Mouse (Mus musculus): ENCODE results near the gene Pcdh19. TPM values are rescaled to one million over a fixed set of nuclear protein-coding genes. Genes with fewer than 3 reads are reported as not detected.
"Not testable (repeated sequence)": the region's sequence is repeated elsewhere in the genome, so short reads cannot be mapped to it uniquely, and the experiment has no call there.

Pcdh19 gene
- polyA plus RNA-seq (2012; rRNA removed), result 0.32 and 0.51 TPM in 2 replicates

- Histone ChIP-seq H3K36me3 (ENCODE audit: control insufficient read depth, insufficient read depth, low read length) (no peaks in the 10 kb centered on the region), H3K27me3 (ENCODE audit: control insufficient read depth, insufficient read depth, low read length) (peaks cover 18% of the 10 kb centered on the region; the same call in 1 of the 2 replicates), H3K4me1 (ENCODE audit: control insufficient read depth, insufficient read depth, insufficient read length, low read length) (0 out of 2 replicates have a peak, but pooled peaks cover 2% of the 10 kb centered on the region), H3K4me3 (ENCODE audit: low read depth, low read length) (peak within 1 kb of the TSS; percentile 91), H3K27ac (ENCODE audit: insufficient read depth, low read depth, low read length) (no peak within 1 kb of the TSS)
- TF ChIP-seq POLR2A (IDR thresholded peaks at IDR 0.05; ENCODE audit: low read depth, low read length) (peak; percentile 54; the same call in 1 of the 2 replicates), CTCF (IDR thresholded peaks at IDR 0.05; ENCODE audit: extremely low read depth, insufficient read length, insufficient replicate concordance, low read depth, low read length) (no peak)
- 27% methylated on average over 23 of the region's 26 CpGs for WGBS
Measured at GRCm38 (mm10) chrX:133688840-133689239, at the start of gene Pcdh19. Pcdh19 (minus strand) TSS chrX:133688987.

DNA sequence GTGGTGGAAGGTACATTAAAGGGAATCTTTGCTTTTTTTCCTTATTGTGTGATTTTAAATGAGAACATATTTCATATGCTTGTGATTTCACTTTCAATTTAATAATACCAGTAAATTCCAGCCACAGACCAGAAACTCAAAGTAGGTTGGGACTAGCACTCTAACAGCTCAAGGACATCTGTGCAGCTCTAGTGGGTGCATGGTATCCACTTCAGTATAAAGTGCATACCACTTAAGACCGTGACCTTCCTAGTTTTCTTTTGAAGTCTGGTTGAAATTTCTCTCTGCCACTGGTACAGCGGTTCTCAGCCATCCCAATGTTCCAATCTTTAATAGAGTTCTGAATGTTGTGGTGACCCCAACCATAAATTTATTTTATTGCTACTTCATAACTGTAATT is 47.1 kb upstream of the Pcdh19 start:
- TF ChIP-seq CTCF (IDR thresholded peaks at IDR 0.05; ENCODE audit: extremely low read depth, insufficient read length, insufficient replicate concordance, low read depth, low read length) (no peak), POLR2A (IDR thresholded peaks at IDR 0.05; ENCODE audit: low read depth, low read length) (no peak)
- WGBS, result 80% methylated on average over 2 of the region's 2 CpGs

DNA sequence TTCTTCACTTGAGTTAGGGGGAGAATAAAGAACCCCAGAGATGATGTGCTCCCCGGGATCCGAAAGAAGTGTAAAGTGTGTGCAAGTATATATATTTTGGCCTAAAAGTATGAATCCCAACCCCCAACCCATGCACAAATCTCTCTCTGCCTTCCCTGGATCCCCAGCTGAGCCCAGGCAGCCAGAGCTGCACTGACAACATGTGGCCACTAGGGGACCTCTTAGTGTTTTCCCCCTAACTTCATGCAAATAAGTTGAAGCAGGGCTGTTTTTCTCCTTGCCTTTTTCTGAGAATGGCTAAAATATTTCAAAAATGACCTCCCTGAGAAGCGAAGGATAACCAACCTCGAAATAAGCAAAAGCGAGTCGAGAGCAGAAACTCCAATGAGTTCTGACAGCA is 46.2 kb upstream of the Pcdh19 start:
- WGBS, result 44% methylated on average over 6 of the region's 6 CpGs
- no peak overlapping the region for H3K27ac ChIP-seq (ENCODE audit: insufficient read depth, low read depth, low read length)
- no peaks in the 10 kb centered on the region for H3K27me3 ChIP-seq (ENCODE audit: control insufficient read depth, insufficient read depth, low read length)
- no peaks in the 10 kb centered on the region for H3K4me1 ChIP-seq (ENCODE audit: control insufficient read depth, insufficient read depth, insufficient read length, low read length)
- no peaks in the 10 kb centered on the region for H3K36me3 ChIP-seq (ENCODE audit: control insufficient read depth, insufficient read depth, low read length)
- no peak overlapping the region for H3K4me3 ChIP-seq (ENCODE audit: low read depth, low read length)
- TF ChIP-seq CTCF (IDR thresholded peaks at IDR 0.05; ENCODE audit: extremely low read depth, insufficient read length, insufficient replicate concordance, low read depth, low read length) (peak; percentile 54; the same call in 1 of the 2 replicates), POLR2A (IDR thresholded peaks at IDR 0.05; ENCODE audit: low read depth, low read length) (no peak)

More for the DNA sequence above, 47.1 kb upstream of the Pcdh19 start:
- Histone ChIP-seq H3K27ac (ENCODE audit: insufficient read depth, low read depth, low read length) (no peak overlapping the region), H3K4me3 (ENCODE audit: low read depth, low read length) (no peak overlapping the region), H3K27me3 (ENCODE audit: control insufficient read depth, insufficient read depth, low read length) (no peaks in the 10 kb centered on the region), H3K4me1 (ENCODE audit: control insufficient read depth, insufficient read depth, insufficient read length, low read length) (no peaks in the 10 kb centered on the region), H3K36me3 (ENCODE audit: control insufficient read depth, insufficient read depth, low read length) (no peaks in the 10 kb centered on the region)

DNA sequence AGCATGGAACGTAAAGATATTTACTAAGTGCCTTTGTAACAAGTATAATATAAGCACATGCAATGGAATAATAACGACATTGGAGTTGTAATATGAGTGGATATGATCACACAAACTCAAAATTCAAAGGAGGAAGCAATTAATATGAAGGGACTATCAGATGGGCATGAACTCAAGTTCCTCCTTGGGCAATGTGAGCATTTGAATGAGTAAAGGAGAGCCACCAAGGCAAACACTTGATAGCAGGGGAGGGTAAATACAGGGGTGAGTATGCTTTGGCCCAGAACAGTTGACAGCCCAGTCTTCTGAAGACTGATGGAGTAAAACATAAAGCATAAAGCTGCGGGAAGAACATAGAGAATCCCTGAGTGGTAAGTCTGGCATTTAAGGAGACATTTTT is 32.7 kb upstream of the Pcdh19 start:
- Histone ChIP-seq H3K27me3 (ENCODE audit: control insufficient read depth, insufficient read depth, low read length) (no peaks in the 10 kb centered on the region), H3K27ac (ENCODE audit: insufficient read depth, low read depth, low read length) (no peak overlapping the region), H3K4me3 (ENCODE audit: low read depth, low read length) (no peak overlapping the region), H3K4me1 (ENCODE audit: control insufficient read depth, insufficient read depth, insufficient read length, low read length) (no peaks in the 10 kb centered on the region), H3K36me3 (ENCODE audit: control insufficient read depth, insufficient read depth, low read length) (no peaks in the 10 kb centered on the region)
- 64% methylated on average over 3 of the region's 3 CpGs for WGBS
- TF ChIP-seq POLR2A (IDR thresholded peaks at IDR 0.05; ENCODE audit: low read depth, low read length), result no peak
- TF ChIP-seq CTCF (IDR thresholded peaks at IDR 0.05; ENCODE audit: extremely low read depth, insufficient read length, insufficient replicate concordance, low read depth, low read length), result no peak

DNA sequence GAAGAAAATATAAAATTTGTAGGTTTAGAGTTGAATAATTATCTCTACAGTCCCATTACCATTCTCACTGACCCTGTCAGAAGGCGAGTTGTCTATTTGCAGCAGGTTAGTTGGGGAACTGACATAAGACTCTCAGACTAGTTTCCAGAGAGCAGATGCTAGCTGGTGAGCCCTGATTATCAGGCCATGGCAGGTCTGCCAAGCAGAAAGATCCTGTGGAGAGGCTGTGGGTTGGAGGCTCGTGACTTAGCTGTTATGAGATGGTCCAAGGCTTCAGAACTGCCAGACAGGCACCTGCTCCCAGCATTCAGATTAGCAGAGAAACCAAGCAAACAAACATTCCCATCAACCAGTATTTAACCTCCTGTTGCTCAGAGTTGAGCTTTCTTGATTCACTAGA is 21.8 kb upstream of the Pcdh19 start:
- no peak overlapping the region for H3K27ac ChIP-seq (ENCODE audit: insufficient read depth, low read depth, low read length)
- no peaks in the 10 kb centered on the region for H3K4me1 ChIP-seq (ENCODE audit: control insufficient read depth, insufficient read depth, insufficient read length, low read length)
- H3K36me3 ChIP-seq (ENCODE audit: control insufficient read depth, insufficient read depth, low read length), result no peaks in the 10 kb centered on the region
- no peaks in the 10 kb centered on the region for H3K27me3 ChIP-seq (ENCODE audit: control insufficient read depth, insufficient read depth, low read length)
- 74% methylated on average over 2 of the region's 2 CpGs for WGBS
- no peak overlapping the region for H3K4me3 ChIP-seq (ENCODE audit: low read depth, low read length)
- TF ChIP-seq POLR2A (IDR thresholded peaks at IDR 0.05; ENCODE audit: low read depth, low read length) (no peak), CTCF (IDR thresholded peaks at IDR 0.05; ENCODE audit: extremely low read depth, insufficient read length, insufficient replicate concordance, low read depth, low read length) (no peak)

DNA sequence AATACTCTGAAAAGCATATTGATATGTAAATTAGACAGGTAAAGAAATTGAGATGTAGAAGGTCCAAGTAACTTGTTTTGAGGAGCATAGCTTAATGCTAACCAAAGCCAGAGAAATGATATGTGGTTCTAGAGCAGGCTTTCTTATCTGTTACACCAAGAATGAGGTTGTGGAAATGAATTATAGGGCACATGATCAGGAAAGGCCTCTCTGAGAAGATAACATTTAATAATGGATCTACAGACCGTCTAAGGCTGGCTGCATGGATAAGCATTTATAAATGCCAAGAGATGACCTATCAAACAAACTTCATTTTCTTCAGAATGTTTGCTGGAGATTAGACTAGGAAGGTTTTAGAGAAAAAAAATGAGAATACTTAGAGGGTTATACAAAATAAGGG is 14.1 kb upstream of the Pcdh19 start:
- Histone ChIP-seq H3K4me3 (ENCODE audit: low read depth, low read length) (no peak overlapping the region), H3K27ac (ENCODE audit: insufficient read depth, low read depth, low read length) (no peak overlapping the region), H3K36me3 (ENCODE audit: control insufficient read depth, insufficient read depth, low read length) (no peaks in the 10 kb centered on the region), H3K4me1 (ENCODE audit: control insufficient read depth, insufficient read depth, insufficient read length, low read length) (no peaks in the 10 kb centered on the region), H3K27me3 (ENCODE audit: control insufficient read depth, insufficient read depth, low read length) (no peaks in the 10 kb centered on the region)
- no peak for TF ChIP-seq CTCF (IDR thresholded peaks at IDR 0.05; ENCODE audit: extremely low read depth, insufficient read length, insufficient replicate concordance, low read depth, low read length)
- no peak for TF ChIP-seq POLR2A (IDR thresholded peaks at IDR 0.05; ENCODE audit: low read depth, low read length)
- 74% methylated on average over 1 of the region's 1 CpGs for WGBS

GRCm38 (mm10) chrX:133697871-133698270 is 9.1 kb upstream of the Pcdh19 start:
- WGBS, result 67% methylated on average over 2 of the region's 4 CpGs
- H3K4me3 ChIP-seq (ENCODE audit: low read depth, low read length); H3K36me3 ChIP-seq (ENCODE audit: control insufficient read depth, insufficient read depth, low read length); H3K27me3 ChIP-seq (ENCODE audit: control insufficient read depth, insufficient read depth, low read length); H3K4me1 ChIP-seq (ENCODE audit: control insufficient read depth, insufficient read depth, insufficient read length, low read length); H3K27ac ChIP-seq (ENCODE audit: insufficient read depth, low read depth, low read length): not testable (repeated sequence)

DNA sequence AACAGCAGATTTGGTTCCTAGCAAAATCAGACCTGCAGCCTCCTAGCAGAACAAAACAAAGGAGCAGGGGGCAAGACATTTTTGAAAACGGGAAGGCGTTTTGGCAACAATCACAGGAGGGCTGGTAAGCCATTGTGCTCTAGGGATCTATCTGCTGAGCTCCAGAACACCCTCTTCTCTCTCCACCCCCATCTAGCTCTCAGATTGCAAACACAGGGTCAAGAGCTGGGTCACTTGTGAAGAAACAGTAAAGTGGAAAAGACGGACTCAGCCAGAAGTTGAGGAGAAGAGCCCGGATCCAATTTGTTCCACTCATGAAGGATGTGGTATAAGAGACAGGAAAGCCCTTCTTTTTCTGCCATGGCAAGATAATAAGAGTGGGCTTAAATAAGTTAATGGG is 7.7 kb upstream of the Pcdh19 start:
- no peak for TF ChIP-seq CTCF (IDR thresholded peaks at IDR 0.05; ENCODE audit: extremely low read depth, insufficient read length, insufficient replicate concordance, low read depth, low read length)
- no peak for TF ChIP-seq POLR2A (IDR thresholded peaks at IDR 0.05; ENCODE audit: low read depth, low read length)
- Histone ChIP-seq H3K4me1 (ENCODE audit: control insufficient read depth, insufficient read depth, insufficient read length, low read length) (0 out of 2 replicates have a peak, but pooled peaks cover 2% of the 10 kb centered on the region), H3K27me3 (ENCODE audit: control insufficient read depth, insufficient read depth, low read length) (no peaks in the 10 kb centered on the region), H3K27ac (ENCODE audit: insufficient read depth, low read depth, low read length) (no peak overlapping the region), H3K4me3 (ENCODE audit: low read depth, low read length) (no peak overlapping the region), H3K36me3 (ENCODE audit: control insufficient read depth, insufficient read depth, low read length) (no peaks in the 10 kb centered on the region)
- 52% methylated on average over 4 of the region's 4 CpGs for WGBS
